17 mouse cellular contexts compared by ENCODE assay signal in genomic region chr4:123732163-123732910, GRCm38 (mm10). TPM values are rescaled to one million over a fixed set of nuclear protein-coding genes. Genes with fewer than 3 reads are reported as not detected.
A peak's percentile ranks its signal among the peaks of the same experiment; 100 is the strongest.
DNase-seq lines count a peak whose midpoint lies in the region; ATAC-seq and TF ChIP-seq lines count a peak whose summit lies in the region.
"Had no signal": no experiment of that assay in that cellular context is flagged by ENCODE, and none has a peak within 500 bp of the region (broad histone marks: within the 10 kb centered on the region; RNA-seq: fewer than 3 reads in every experiment).

No protein-coding gene starts in this region.

- ATAC-seq in hindbrain, embryonic 16.5 days: 0 out of 2 replicates have a peak, but pooled peaks have one; percentile 9
- ATAC-seq in hindbrain, embryonic 13.5 days (ENCODE audit: low FRiP score): no peak
- ATAC-seq in CD4-positive, CD25-positive, alpha-beta regulatory T cell, adult 4 months: no peak
- ATAC-seq: forebrain, embryonic 14.5 days had no signal

- intact Hi-C loops in left cerebral cortex, postnatal 4 days (cut with DNase I): no loop called here

- H3K79me2 ChIP-seq in myocyte (ENCODE audit: control insufficient read depth, insufficient read depth): no peaks in the 10 kb centered on the region

- no peak overlapping the region for H3ac ChIP-seq in myocyte (ENCODE audit: control insufficient read depth, insufficient read length)

- no peaks in the 10 kb centered on the region for H3K9me3 ChIP-seq in hindbrain, embryonic 16.5 days (ENCODE audit: control insufficient read depth, low read length)
- no peaks in the 10 kb centered on the region for H3K9me3 ChIP-seq in hindbrain, embryonic 13.5 days
- H3K9me3 ChIP-seq: hindbrain, embryonic 10.5 days; midbrain, embryonic 15.5 days had no signal

- no peaks in the 10 kb centered on the region for H3K36me3 ChIP-seq in hindbrain, embryonic 16.5 days (ENCODE audit: control insufficient read depth, insufficient read depth, low read length)
- H3K36me3 ChIP-seq in hindbrain, embryonic 13.5 days: peaks cover 42% of the 10 kb centered on the region
- peaks cover 11% of the 10 kb centered on the region for H3K36me3 ChIP-seq in myocyte (ENCODE audit: control insufficient read depth, insufficient read depth)

- H3K4me2 ChIP-seq in hindbrain, embryonic 16.5 days (ENCODE audit: low read length): no peak overlapping the region
- no peak overlapping the region for H3K4me2 ChIP-seq in hindbrain, embryonic 13.5 days
- no peak overlapping the region for H3K4me2 ChIP-seq in myocyte (ENCODE audit: low read depth)
- H3K4me2 ChIP-seq: midbrain, embryonic 15.5 days had no signal

- DNase-seq in left cerebral cortex, postnatal 4 days: peak; percentile 9
- no peak for DNase-seq in left cerebral cortex, adult 18-20 months (ENCODE audit: low spot score in 2 of 2)
- DNase-seq in cerebellum, adult 8-10 months: peak; percentile 62
- no peak for DNase-seq in embryo, embryonic 11 days
- DNase-seq: kidney, postnatal 14 days; layer of hippocampus, postnatal 36 days; lung, adult 18-20 months; lung, postnatal 4 days; right cerebral cortex, postnatal 14 days; thymus, postnatal 36 days had no signal

- H3K4me3 ChIP-seq in hindbrain, embryonic 16.5 days (ENCODE audit: low read length): no peak overlapping the region
- no peak overlapping the region for H3K4me3 ChIP-seq in hindbrain, embryonic 13.5 days
- no peak overlapping the region for H3K4me3 ChIP-seq in myocyte
- H3K4me3 ChIP-seq: hindbrain, embryonic 10.5 days; midbrain, embryonic 15.5 days had no signal

- no peak overlapping the region for H3K9ac ChIP-seq in hindbrain, embryonic 16.5 days (ENCODE audit: low read depth, low read length)
- H3K9ac ChIP-seq in hindbrain, embryonic 13.5 days: no peak overlapping the region
- H3K9ac ChIP-seq: midbrain, embryonic 15.5 days had no signal

- H3K27ac ChIP-seq in hindbrain, embryonic 16.5 days (ENCODE audit: low read depth, low read length): no peak overlapping the region
- H3K27ac ChIP-seq in hindbrain, embryonic 13.5 days: no peak overlapping the region
- H3K27ac ChIP-seq: hindbrain, embryonic 10.5 days; midbrain, embryonic 15.5 days had no signal

- 90% methylated on average over 4 of the region's 4 CpGs for WGBS in hindbrain, embryonic 16.5 days
- 96% methylated on average over 4 of the region's 4 CpGs for WGBS in hindbrain, embryonic 13.5 days

- H3K27me3 ChIP-seq in hindbrain, embryonic 16.5 days (replicated peaks; ENCODE audit: control insufficient read depth, insufficient read depth, low read length): no peaks in the 10 kb centered on the region
- H3K27me3 ChIP-seq in hindbrain, embryonic 13.5 days: no peaks in the 10 kb centered on the region
- no peaks in the 10 kb centered on the region for H3K27me3 ChIP-seq in myocyte (ENCODE audit: control insufficient read depth, insufficient read depth, insufficient read length)
- H3K27me3 ChIP-seq: midbrain, embryonic 15.5 days had no signal

- no peak for TF ChIP-seq POLR2A in myocyte (IDR thresholded peaks at IDR 0.05; ENCODE audit: insufficient read length, low read depth)

- H3K4me1 ChIP-seq in hindbrain, embryonic 16.5 days (ENCODE audit: control insufficient read depth, insufficient read depth, low read depth, low read length): no peaks in the 10 kb centered on the region
- H3K4me1 ChIP-seq in hindbrain, embryonic 13.5 days (replicated peaks): no peaks in the 10 kb centered on the region
- H3K4me1 ChIP-seq: hindbrain, embryonic 10.5 days; midbrain, embryonic 15.5 days had no signal

TF ChIP-seq in myocyte, 11 proteins besides CTCF, POLR2A, EP300 and RAD21:
- TF ChIP-seq POLR2AphosphoS2 (IDR thresholded peaks at IDR 0.05; ENCODE audit: insufficient read length, low read depth) (peak; percentile 48), MYOD1 (IDR thresholded peaks at IDR 0.05; ENCODE audit: control insufficient read depth in 1 of 3, insufficient read length in 2 of 3, low read depth in 2 of 3) (no peak)

RNA-seq across cellular contexts. Expression of gene Ndufs5, which starts 14.3 kb away (rescaled TPM):
- 446 and 518 TPM in 2 replicates for polyA plus RNA-seq in hindbrain, embryonic 16.5 days (2015; fragmentation: Nextera tagmentation; extraction: Ambion mirVana)
- polyA plus RNA-seq in hindbrain, embryonic 13.5 days (2015; fragmentation: Nextera tagmentation; extraction: Ambion mirVana): 438 and 450 TPM in 2 replicates
- 100 to 1,000 TPM; 134 to 138 TPM for total RNA-seq in left cerebral cortex, postnatal 4 days (2021)
- total RNA-seq in left cerebral cortex, adult 18-20 months (2021): 100 to 1,000 TPM; 183 to 205 TPM
- polyA plus RNA-seq in myocyte (2012; fragmentation: generic; extraction: Trizol): 484 TPM
- 100 to 1,000 TPM; 104 to 124 TPM for polyA plus RNA-seq in CD4-positive, CD25-positive, alpha-beta regulatory T cell, adult 4 months (2017; shearing (Covaris generic))

RNA-seq across cellular contexts. Expression of gene Akirin1, which starts 17.8 kb away (rescaled TPM):
- 77.9 and 79.1 TPM in 2 replicates for polyA plus RNA-seq in hindbrain, embryonic 16.5 days (2015; fragmentation: Nextera tagmentation; extraction: Ambion mirVana)
- polyA plus RNA-seq in hindbrain, embryonic 13.5 days (2015; fragmentation: Nextera tagmentation; extraction: Ambion mirVana): 85.9 and 88.5 TPM in 2 replicates
- 10 to 100 TPM; 46.5 to 46.9 TPM for total RNA-seq in left cerebral cortex, postnatal 4 days (2021)
- 10 to 100 TPM; 60.7 to 66.4 TPM for total RNA-seq in left cerebral cortex, adult 18-20 months (2021)
- 30.0 TPM for polyA plus RNA-seq in myocyte (2012; fragmentation: generic; extraction: Trizol)
- 10 to 100 TPM in 1 of 2 experiments, 1 to 10 TPM in 1; 8.3 to 14.4 TPM for polyA plus RNA-seq in CD4-positive, CD25-positive, alpha-beta regulatory T cell, adult 4 months (2017; shearing (Covaris generic))

RNA-seq across cellular contexts. Expression of gene Macf1, which starts 48.2 kb away (rescaled TPM):
- polyA plus RNA-seq in hindbrain, embryonic 16.5 days (2015; fragmentation: Nextera tagmentation; extraction: Ambion mirVana): 61.0 and 62.2 TPM in 2 replicates
- 67.3 and 69.5 TPM in 2 replicates for polyA plus RNA-seq in hindbrain, embryonic 13.5 days (2015; fragmentation: Nextera tagmentation; extraction: Ambion mirVana)
- total RNA-seq in left cerebral cortex, postnatal 4 days (2021): 100 to 1,000 TPM; 337 to 347 TPM
- 100 to 1,000 TPM; 213 to 220 TPM for total RNA-seq in left cerebral cortex, adult 18-20 months (2021)
- 88.5 TPM for polyA plus RNA-seq in myocyte (2012; fragmentation: generic; extraction: Trizol)
- polyA plus RNA-seq in CD4-positive, CD25-positive, alpha-beta regulatory T cell, adult 4 months (2017; shearing (Covaris generic)): 100 to 1,000 TPM; 161 to 185 TPM

RNA-seq across cellular contexts. Expression of gene Rhbdl2, which starts 55.3 kb away (rescaled TPM):
- polyA plus RNA-seq in hindbrain, embryonic 16.5 days (2015; fragmentation: Nextera tagmentation; extraction: Ambion mirVana): 1.3 and 1.6 TPM in 2 replicates
- 0.60 and 1.2 TPM in 2 replicates for polyA plus RNA-seq in hindbrain, embryonic 13.5 days (2015; fragmentation: Nextera tagmentation; extraction: Ambion mirVana)
- total RNA-seq in left cerebral cortex, postnatal 4 days (2021): 1 to 10 TPM in 1 of 2 experiments, under 1 TPM in 1; 0.95 to 1.5 TPM
- under 1 TPM in 1 of 2 experiments, not detected in 1; 0.40 TPM for total RNA-seq in left cerebral cortex, adult 18-20 months (2021)
- polyA plus RNA-seq in myocyte (2012; fragmentation: generic; extraction: Trizol): 2.7 TPM
- under 1 TPM in 1 of 2 experiments, not detected in 1; 0.81 TPM for polyA plus RNA-seq in CD4-positive, CD25-positive, alpha-beta regulatory T cell, adult 4 months (2017; shearing (Covaris generic))

Comparison
In these comparisons a context has a peak if more than half of its experiments do, and no peak if none do; other contexts are left out.
1. DNase-seq: peak in left cerebral cortex, postnatal 4 days (single experiment) and cerebellum, adult 8-10 months (single experiment); none in left cerebral cortex, adult 18-20 months (0 of 2) and embryo, embryonic 11 days (single experiment).